Mouse (Mus musculus) stomach, embryonic 14.5 days (tissue): ENCODE data around the gene Mup19. TPM values are rescaled to one million over a fixed set of nuclear protein-coding genes. Genes with fewer than 3 reads are reported as not detected.
"Not testable (repeated sequence)": the region's sequence is repeated elsewhere in the genome, so short reads cannot be mapped to it uniquely, and the experiment has no call there.

Source experiments
- ATAC-seq: fragments of 200-750 bp; cut with Nextera tagmentation; 2 replicates; pipeline ENCODE4 v1.8.0; 2017; ENCODE audit warnings: low read depth, moderate TSS enrichment; ENCODE audit not compliant: insufficient number of reproducible peaks, insufficient read depth, low FRiP score
- H3K27ac ChIP-seq: fragments of 300-500 bp; sonication (generic); 2 replicates; pipeline ENCODE4 v1.5.1; 2014; ENCODE audit warnings: mild to moderate bottlenecking, low read length, moderate library complexity, mixed read lengths
- H3K27me3 ChIP-seq: fragments of 300-500 bp; sonication (generic); 2 replicates; pipeline ENCODE4 v1.6.1; 2014; ENCODE audit warnings: low read length, control low read depth, mixed read lengths; ENCODE audit not compliant: control insufficient read depth, insufficient read depth
- H3K36me3 ChIP-seq: fragments of 300-500 bp; sonication (generic); 2 replicates; pipeline ENCODE4 v1.6.1; 2014; ENCODE audit warnings: mild to moderate bottlenecking, control low read depth, low read length, moderate library complexity, mixed read lengths; ENCODE audit not compliant: control insufficient read depth, insufficient read depth
- H3K4me1 ChIP-seq: fragments of 300-500 bp; sonication (generic); 2 replicates; pipeline ENCODE4 v1.6.1; 2014; ENCODE audit warnings: low read length, control low read depth, mixed read lengths; ENCODE audit not compliant: control insufficient read depth, insufficient read depth
- H3K4me2 ChIP-seq: fragments of 300-500 bp; sonication (generic); replicated peaks from 2 replicates; pipeline ENCODE4 v1.6.1; 2014; ENCODE audit warnings: low read depth, low read length, control low read depth
- H3K4me3 ChIP-seq: fragments of 300-500 bp; sonication (generic); 2 replicates; pipeline ENCODE4 v1.5.1; 2014; ENCODE audit warnings: low read depth, low read length, control low read depth
- H3K9ac ChIP-seq: fragments of 300-500 bp; sonication (generic); replicated peaks from 2 replicates; pipeline ENCODE4 v1.6.1; 2014; ENCODE audit warnings: low read depth, mild to moderate bottlenecking, control low read depth, low read length, moderate library complexity, mixed read lengths
- H3K9me3 ChIP-seq: fragments of 300-500 bp; sonication (generic); 2 replicates; pipeline ENCODE4 v1.6.1; 2016; ENCODE audit warnings: low read depth, low read length, control low read depth; ENCODE audit not compliant: control insufficient read depth
- WGBS: fragments of 180-500 bp; shearing (Covaris S2); extraction: QIAGEN DNeasy Blood & Tissue Kit; methylation state at CpG from one replicate; pipeline ENCODE4 v1.1.7; 2014; 5-methylcytosine and 5-hydroxymethylcytosine counted together
- polyA plus RNA-seq: library from polyadenylated mRNA; unstranded; fragments of >200 nt; fragmentation: Nextera tagmentation; extraction: Ambion mirVana; gene quantifications from 2 replicates; pipeline ENCODE4 v1.2.1, GENCODE M21; 2014

The Mup19 gene
- polyA plus RNA-seq, result not detected in 2 replicates

DNA sequence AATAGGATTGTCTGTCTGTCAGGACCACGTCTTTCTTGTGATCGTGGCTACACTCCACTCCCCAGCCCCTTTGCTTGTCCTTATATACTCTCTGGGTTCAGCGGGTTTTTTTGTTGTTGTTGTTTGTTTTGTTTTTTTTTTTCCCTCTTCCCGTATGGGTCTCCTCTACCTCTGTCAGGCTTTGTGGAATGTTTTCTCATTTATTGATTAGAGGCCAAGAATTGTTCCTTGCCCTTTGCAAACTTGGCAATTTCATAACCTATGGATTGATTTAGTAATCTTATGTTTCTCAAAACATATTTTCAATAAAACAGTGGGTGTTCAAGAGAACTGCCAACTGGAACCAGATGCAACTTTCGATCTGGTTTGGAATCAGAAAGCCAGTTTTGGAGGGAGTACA lies at the start of gene Mup19:
TSS of gene Mup19 (minus strand) at position 101 of the 400 bp plus-strand sequence.
- not testable (repeated sequence) for H3K9me3 ChIP-seq, H3K27me3 ChIP-seq, H3K9ac ChIP-seq, H3K4me2 ChIP-seq, H3K4me1 ChIP-seq, ATAC-seq, H3K36me3 ChIP-seq, H3K27ac ChIP-seq, H3K4me3 ChIP-seq
- WGBS, result 100% methylated on average over 1 of the region's 5 CpGs

DNA sequence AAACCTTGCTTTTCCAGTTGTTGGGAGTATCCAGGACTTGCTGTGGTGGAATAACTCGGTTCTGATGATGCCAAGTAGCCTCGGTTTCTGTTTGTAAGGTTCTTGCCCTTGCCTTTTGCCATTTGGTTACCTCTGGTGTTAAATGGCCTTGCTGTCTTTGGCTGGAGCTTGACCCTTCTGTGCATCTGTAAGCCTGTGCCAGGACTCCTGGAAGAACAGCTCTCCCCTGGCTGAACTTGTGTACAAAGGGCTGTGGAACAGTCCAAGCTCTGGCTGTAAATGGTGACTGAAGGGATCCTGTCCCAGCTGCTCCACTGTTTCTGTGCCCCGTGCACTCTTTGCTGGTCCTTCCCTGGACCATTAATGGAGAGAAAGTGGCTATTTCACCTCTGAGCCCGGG lies 47.1 kb upstream of the Mup19 start:
- ATAC-seq, result no peak
- Histone ChIP-seq H3K4me2 (no peak overlapping the region), H3K36me3 (no peaks in the 10 kb centered on the region), H3K27ac (no peak overlapping the region), H3K27me3 (no peaks in the 10 kb centered on the region), H3K9ac (no peak overlapping the region), H3K4me3 (no peak overlapping the region), H3K9me3 (no peaks in the 10 kb centered on the region), H3K4me1 (no peaks in the 10 kb centered on the region)
- 70% methylated on average over 4 of the region's 4 CpGs for WGBS

DNA sequence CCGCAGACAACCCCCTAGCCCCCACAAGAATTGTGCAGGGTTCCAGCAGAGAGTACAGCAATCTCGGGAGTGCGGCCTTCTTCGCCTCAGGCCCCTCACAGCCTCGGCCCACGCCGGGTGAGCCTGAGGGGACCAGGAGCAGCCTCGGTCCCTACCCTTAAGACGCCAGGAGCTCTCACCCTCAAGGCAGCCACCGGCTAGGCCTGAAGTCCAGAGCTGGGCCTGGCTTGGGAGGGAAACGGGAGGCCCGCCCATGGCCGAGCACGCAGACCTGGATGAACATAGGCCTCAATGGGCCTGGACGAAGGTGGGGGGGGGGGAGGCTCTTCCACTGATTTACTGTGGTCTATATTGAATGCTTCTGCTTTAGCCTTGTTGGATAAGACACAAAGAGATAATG lies 41.1 kb upstream of the Mup19 start:
- Histone ChIP-seq H3K27me3 (no peaks in the 10 kb centered on the region), H3K4me2 (no peak overlapping the region), H3K9ac (no peak overlapping the region), H3K4me3 (no peak overlapping the region), H3K9me3 (no peaks in the 10 kb centered on the region; the same call in 1 of the 2 replicates), H3K27ac (no peak overlapping the region), H3K36me3 (no peaks in the 10 kb centered on the region), H3K4me1 (no peaks in the 10 kb centered on the region)
- 89% methylated on average over 15 of the region's 15 CpGs for WGBS
- peak; percentile 33; the same call in 1 of the 2 replicates for ATAC-seq

DNA sequence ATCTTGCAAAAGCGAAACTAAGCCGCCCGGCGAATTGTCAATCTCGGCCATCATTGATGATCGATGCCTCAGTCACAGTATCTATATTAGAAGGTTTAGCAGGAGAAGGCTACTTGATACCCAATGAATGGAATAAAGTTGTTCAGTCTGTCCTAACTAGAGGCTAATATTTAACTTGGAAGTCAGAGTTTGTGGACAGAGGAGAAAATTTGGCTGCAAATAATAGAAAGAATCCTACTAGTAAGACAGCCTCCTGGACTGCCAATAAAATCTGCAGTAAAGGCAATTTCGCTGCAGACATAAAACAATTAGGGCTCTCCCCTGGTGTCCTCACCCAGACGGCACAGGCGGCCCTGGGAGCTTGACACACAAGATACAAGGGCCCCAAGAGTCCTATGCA lies 40.5 kb upstream of the Mup19 start:
- ATAC-seq, H3K4me2 ChIP-seq, H3K9ac ChIP-seq, H3K4me3 ChIP-seq, H3K27ac ChIP-seq, H3K4me1 ChIP-seq, H3K36me3 ChIP-seq, H3K9me3 ChIP-seq, H3K27me3 ChIP-seq: not testable (repeated sequence)
- 94% methylated on average over 9 of the region's 9 CpGs for WGBS

- no peak overlapping the region for H3K4me2 ChIP-seq
- H3K4me1 ChIP-seq, result no peaks in the 10 kb centered on the region
- no peak overlapping the region for H3K27ac ChIP-seq
- no peak overlapping the region for H3K4me3 ChIP-seq
- no peaks in the 10 kb centered on the region for H3K27me3 ChIP-seq
- no peaks in the 10 kb centered on the region for H3K9me3 ChIP-seq
- 18% methylated on average over 2 of the region's 2 CpGs for WGBS
- H3K36me3 ChIP-seq, result no peaks in the 10 kb centered on the region
- no peak overlapping the region for H3K9ac ChIP-seq
- ATAC-seq, result peak; percentile 37; the same call in 1 of the 2 replicates
Observed at GRCm38 (mm10) chr4:61815602-61816001, 33.5 kb upstream of the Mup19 start.

DNA sequence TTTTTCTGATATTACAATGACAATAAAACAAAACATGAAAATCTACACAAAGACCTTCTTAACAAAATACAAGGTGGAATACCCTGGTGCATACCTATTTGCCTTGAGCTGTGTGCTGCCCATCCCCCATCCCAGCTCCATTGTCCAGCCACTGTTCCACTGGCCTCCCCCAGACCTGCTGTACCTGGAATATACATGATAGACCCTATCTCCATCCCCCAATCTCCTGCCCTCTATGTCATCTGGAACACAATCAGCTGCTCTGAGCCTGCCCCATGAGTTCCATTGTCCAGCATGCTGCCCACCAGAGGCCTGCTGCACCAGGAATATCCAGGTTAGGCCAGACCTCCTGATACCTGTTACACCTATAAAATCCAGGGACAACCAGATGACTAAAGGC lies 31.4 kb upstream of the Mup19 start:
- Histone ChIP-seq H3K4me3 (no peak overlapping the region), H3K9me3 (no peaks in the 10 kb centered on the region), H3K27ac (no peak overlapping the region), H3K36me3 (no peaks in the 10 kb centered on the region), H3K4me1 (no peaks in the 10 kb centered on the region), H3K4me2 (no peak overlapping the region), H3K9ac (no peak overlapping the region), H3K27me3 (no peaks in the 10 kb centered on the region)
- ATAC-seq, result peak; percentile 33; the same call in 1 of the 2 replicates

- H3K27ac ChIP-seq, H3K4me2 ChIP-seq, H3K4me1 ChIP-seq, H3K9me3 ChIP-seq, ATAC-seq, H3K36me3 ChIP-seq, H3K27me3 ChIP-seq, H3K9ac ChIP-seq, H3K4me3 ChIP-seq: not testable (repeated sequence)
- 18% methylated on average over 2 of the region's 2 CpGs for WGBS
Observed at GRCm38 (mm10) chr4:61811193-61811592, 29.1 kb upstream of the Mup19 start.

DNA sequence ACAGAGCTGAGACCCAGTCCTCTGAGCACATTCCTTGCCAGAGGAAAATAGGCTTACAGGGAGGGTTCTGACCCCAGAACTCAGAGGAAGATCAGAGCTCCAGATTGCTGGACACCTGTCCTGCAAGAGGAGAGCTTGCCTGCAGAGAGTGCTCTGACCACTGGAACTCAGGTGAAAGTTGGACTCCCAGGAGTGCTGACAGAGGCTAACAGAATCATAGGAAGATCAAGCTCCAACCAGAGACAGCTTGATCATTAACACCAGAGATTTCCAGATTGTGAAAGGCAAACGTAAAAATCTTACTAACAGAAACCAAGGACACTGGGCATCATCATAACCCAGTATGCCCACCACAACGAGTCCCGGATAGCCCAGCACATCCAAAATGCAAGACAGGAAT lies 26.9 kb upstream of the Mup19 start:
- not testable (repeated sequence) for H3K27me3 ChIP-seq, H3K36me3 ChIP-seq, H3K4me1 ChIP-seq, H3K9me3 ChIP-seq, H3K27ac ChIP-seq, ATAC-seq, H3K4me3 ChIP-seq, H3K9ac ChIP-seq, H3K4me2 ChIP-seq
- 85% methylated on average over 3 of the region's 3 CpGs for WGBS

DNA sequence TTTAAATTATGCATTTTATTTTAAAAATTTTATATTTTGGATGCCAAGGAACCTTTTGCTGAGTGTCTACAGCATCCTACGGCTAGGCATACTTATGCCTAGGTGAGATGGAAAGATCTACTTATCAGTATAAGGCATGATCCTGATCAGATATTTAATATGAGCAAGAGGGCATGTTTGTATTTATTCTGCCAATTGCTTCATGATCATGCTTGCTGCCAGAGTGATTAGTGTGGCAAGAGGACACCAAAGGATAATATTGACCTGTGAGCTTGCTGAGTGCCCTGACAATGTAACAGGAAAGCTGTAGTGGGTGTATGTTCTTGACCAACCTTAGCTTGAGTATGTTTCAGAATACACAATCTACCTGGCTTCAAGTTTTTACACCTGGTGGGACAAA lies 7.6 kb upstream of the Mup19 start:
- not testable (repeated sequence) for H3K9me3 ChIP-seq, H3K27me3 ChIP-seq, H3K36me3 ChIP-seq, H3K27ac ChIP-seq, H3K9ac ChIP-seq, H3K4me1 ChIP-seq, ATAC-seq, H3K4me2 ChIP-seq, H3K4me3 ChIP-seq
- 81% methylated on average over 1 of the region's 1 CpGs for WGBS
